Mouse (Mus musculus): Measurements from ENCODE around the gene Gm20388. TPM values are rescaled to one million over a fixed set of nuclear protein-coding genes. Genes with fewer than 3 reads are reported as not detected.

The Gm20388 gene
- polyA plus RNA-seq, 1 experiment from 2014 or later = not detected

GRCm38 (mm10) chr8:121697735-121698614 lies 1787.3 kb downstream of the Gm20388 start:
- Histone ChIP-seq H3K9ac (peak overlapping the region; percentile 28; the same call in 1 of the 2 replicates), H3K4me2 (replicated peaks) (peak overlapping the region; percentile 41), H3K27ac (peak overlapping the region; percentile 83), H3K4me1 (replicated peaks; ENCODE audit: control insufficient read depth, insufficient read depth, low read length) (peaks cover 17% of the 10 kb centered on the region), H3K4me3 (replicated peaks; ENCODE audit: low read length) (no peak overlapping the region), H3K27me3 (ENCODE audit: control insufficient read depth, insufficient read depth, low read length) (no peaks in the 10 kb centered on the region), H3K9me3 (ENCODE audit: control insufficient read depth, low read length) (no peaks in the 10 kb centered on the region), H3K36me3 (replicated peaks; ENCODE audit: control insufficient read depth, insufficient read depth) (no peaks in the 10 kb centered on the region)
- WGBS = under 1% methylated on average over 16 of the region's 17 CpGs
- ATAC-seq (ENCODE audit: low FRiP score) (peak; percentile 55), DNase-seq (ENCODE audit: low spot score) (peak; percentile 67)

GRCm38 (mm10) chr8:121698615-121699101 lies 1788.0 kb downstream of the Gm20388 start:
- Histone ChIP-seq H3K27ac (peak overlapping the region; percentile 83), H3K4me2 (replicated peaks) (peak overlapping the region; percentile 41), H3K36me3 (replicated peaks; ENCODE audit: control insufficient read depth, insufficient read depth) (no peaks in the 10 kb centered on the region), H3K9ac (peak overlapping the region; percentile 28; the same call in 1 of the 2 replicates), H3K9me3 (ENCODE audit: control insufficient read depth, low read length) (no peaks in the 10 kb centered on the region), H3K4me3 (replicated peaks; ENCODE audit: low read length) (no peak overlapping the region), H3K27me3 (ENCODE audit: control insufficient read depth, insufficient read depth, low read length) (no peaks in the 10 kb centered on the region), H3K4me1 (replicated peaks; ENCODE audit: control insufficient read depth, insufficient read depth, low read length) (peaks cover 17% of the 10 kb centered on the region)
- ATAC-seq (ENCODE audit: low FRiP score) = peak; percentile 38; the same call in 1 of the 2 replicates
- DNase-seq (ENCODE audit: low spot score) = no peak
- 6% methylated on average over 9 of the region's 9 CpGs for WGBS

DNA sequence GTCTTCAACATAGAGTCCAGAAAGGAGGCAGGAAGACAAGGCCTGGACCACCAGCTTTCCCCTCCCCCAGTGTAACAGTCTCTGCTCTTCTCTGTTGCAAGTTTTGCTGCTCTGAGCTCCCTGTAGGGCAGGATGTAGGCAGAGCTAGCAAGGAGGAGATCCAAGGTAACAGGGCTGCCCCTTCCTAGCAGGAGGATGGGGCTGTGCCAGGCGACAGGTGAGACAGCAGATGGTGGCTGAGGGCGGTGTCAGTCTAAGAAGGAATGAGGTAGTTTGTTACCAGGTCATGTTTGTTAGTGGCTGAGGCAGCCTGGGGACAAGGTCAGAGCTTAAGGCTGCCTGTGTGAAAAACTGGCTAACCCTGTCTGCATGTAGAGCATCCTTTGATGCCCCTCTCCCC lies 1789.3 kb downstream of the Gm20388 start:
- ATAC-seq (ENCODE audit: low FRiP score) (no peak), DNase-seq (ENCODE audit: low spot score) (no peak)
- H3K27ac ChIP-seq = no peak overlapping the region

GRCm38 (mm10) chr8:121705174-121705573 lies 1794.5 kb downstream of the Gm20388 start:
- H3K9me3 ChIP-seq (ENCODE audit: control insufficient read depth, low read length) = no peaks in the 10 kb centered on the region
- H3K4me1 ChIP-seq (replicated peaks; ENCODE audit: control insufficient read depth, insufficient read depth, low read length) = no peaks in the 10 kb centered on the region
- no peak for ATAC-seq (ENCODE audit: low FRiP score)
- H3K36me3 ChIP-seq (replicated peaks; ENCODE audit: control insufficient read depth, insufficient read depth) = no peaks in the 10 kb centered on the region
- H3K27me3 ChIP-seq (ENCODE audit: control insufficient read depth, insufficient read depth, low read length) = no peaks in the 10 kb centered on the region
- 80% methylated on average over 3 of the region's 3 CpGs for WGBS
- no peak overlapping the region for H3K4me2 ChIP-seq (replicated peaks)
- no peak overlapping the region for H3K9ac ChIP-seq
- H3K4me3 ChIP-seq (replicated peaks; ENCODE audit: low read length) = no peak overlapping the region
- DNase-seq (ENCODE audit: low spot score) = no peak
- H3K27ac ChIP-seq = no peak overlapping the region

More for the DNA sequence above, 1789.3 kb downstream of the Gm20388 start:
- Histone ChIP-seq H3K9ac (no peak overlapping the region), H3K4me2 (replicated peaks) (no peak overlapping the region), H3K4me1 (replicated peaks; ENCODE audit: control insufficient read depth, insufficient read depth, low read length) (peaks cover 17% of the 10 kb centered on the region), H3K9me3 (ENCODE audit: control insufficient read depth, low read length) (no peaks in the 10 kb centered on the region), H3K27me3 (ENCODE audit: control insufficient read depth, insufficient read depth, low read length) (no peaks in the 10 kb centered on the region), H3K36me3 (replicated peaks; ENCODE audit: control insufficient read depth, insufficient read depth) (no peaks in the 10 kb centered on the region), H3K4me3 (replicated peaks; ENCODE audit: low read length) (no peak overlapping the region)
- 87% methylated on average over 2 of the region's 2 CpGs for WGBS

- no peaks in the 10 kb centered on the region for H3K27me3 ChIP-seq (ENCODE audit: control insufficient read depth, insufficient read depth, low read length)
- no peak overlapping the region for H3K9ac ChIP-seq
- H3K4me2 ChIP-seq (replicated peaks) = no peak overlapping the region
- no peak overlapping the region for H3K4me3 ChIP-seq (replicated peaks; ENCODE audit: low read length)
- H3K9me3 ChIP-seq (ENCODE audit: control insufficient read depth, low read length) = no peaks in the 10 kb centered on the region
- no peaks in the 10 kb centered on the region for H3K36me3 ChIP-seq (replicated peaks; ENCODE audit: control insufficient read depth, insufficient read depth)
- ATAC-seq (ENCODE audit: low FRiP score) (no peak), DNase-seq (ENCODE audit: low spot score) (no peak)
- H3K27ac ChIP-seq = no peak overlapping the region
- 87% methylated on average over 11 of the region's 11 CpGs for WGBS
- no peaks in the 10 kb centered on the region for H3K4me1 ChIP-seq (replicated peaks; ENCODE audit: control insufficient read depth, insufficient read depth, low read length)
Measured at GRCm38 (mm10) chr8:121706956-121707355, 1796.3 kb downstream of the Gm20388 start.

DNA sequence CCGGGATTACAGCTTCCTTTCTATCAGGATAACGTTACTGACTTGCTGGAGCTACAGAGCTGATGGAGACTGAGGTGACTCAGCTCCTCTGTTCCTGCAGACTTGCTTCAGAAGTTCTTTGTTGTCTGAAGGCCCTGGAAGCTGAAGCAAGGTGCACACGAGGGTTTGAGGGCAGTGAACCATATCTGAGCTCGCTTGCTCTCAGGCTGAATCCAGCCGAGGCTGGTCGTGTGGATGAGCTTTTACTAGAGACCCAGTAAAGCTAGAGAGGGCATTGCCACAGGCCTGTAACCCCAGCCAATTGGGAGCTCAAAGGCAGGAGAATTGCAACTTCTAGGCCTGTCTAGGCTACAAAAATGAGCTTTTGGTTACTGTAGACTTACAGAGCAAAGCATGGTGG lies 1797.8 kb downstream of the Gm20388 start:
- no peak for ATAC-seq (ENCODE audit: low FRiP score)
- Histone ChIP-seq H3K4me3 (replicated peaks; ENCODE audit: low read length) (no peak overlapping the region), H3K27me3 (ENCODE audit: control insufficient read depth, insufficient read depth, low read length) (no peaks in the 10 kb centered on the region), H3K27ac (no peak overlapping the region), H3K36me3 (replicated peaks; ENCODE audit: control insufficient read depth, insufficient read depth) (no peaks in the 10 kb centered on the region), H3K9ac (no peak overlapping the region), H3K4me2 (replicated peaks) (no peak overlapping the region), H3K4me1 (replicated peaks; ENCODE audit: control insufficient read depth, insufficient read depth, low read length) (no peaks in the 10 kb centered on the region), H3K9me3 (ENCODE audit: control insufficient read depth, low read length) (no peaks in the 10 kb centered on the region)
- 58% methylated on average over 6 of the region's 6 CpGs for WGBS
- no peak for DNase-seq (ENCODE audit: low spot score)

DNA sequence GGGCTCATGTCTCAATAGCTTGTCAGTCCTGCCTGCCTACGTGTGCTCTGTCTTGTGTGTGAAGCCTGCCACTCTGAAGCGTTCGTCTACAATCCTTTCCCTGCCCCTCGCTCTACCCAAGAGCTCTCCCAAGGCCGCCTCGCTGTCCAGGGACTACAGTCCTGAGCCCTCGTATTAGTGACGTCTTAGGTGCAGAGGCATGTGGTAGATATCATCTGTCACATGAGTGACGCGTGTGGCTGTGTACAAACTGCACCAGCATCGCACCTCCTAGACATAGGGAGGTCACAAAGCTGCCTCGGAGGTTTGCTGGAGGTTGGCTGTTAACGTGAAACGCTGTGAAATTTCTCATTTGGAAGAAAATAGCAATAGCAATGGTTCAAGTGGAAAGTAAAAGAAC lies 1806.9 kb downstream of the Gm20388 start:
- Histone ChIP-seq H3K27me3 (ENCODE audit: control insufficient read depth, insufficient read depth, low read length) (no peaks in the 10 kb centered on the region), H3K9me3 (ENCODE audit: control insufficient read depth, low read length) (no peaks in the 10 kb centered on the region), H3K9ac (peak overlapping the region; percentile 43; the same call in 1 of the 2 replicates), H3K36me3 (replicated peaks; ENCODE audit: control insufficient read depth, insufficient read depth) (no peaks in the 10 kb centered on the region), H3K4me3 (replicated peaks; ENCODE audit: low read length) (no peak overlapping the region), H3K4me2 (replicated peaks) (peak overlapping the region; percentile 48), H3K27ac (peak overlapping the region; percentile 78), H3K4me1 (replicated peaks; ENCODE audit: control insufficient read depth, insufficient read depth, low read length) (peaks cover 8% of the 10 kb centered on the region; the same call in 1 of the 2 replicates)
- ATAC-seq (ENCODE audit: low FRiP score) (peak; percentile 67), DNase-seq (ENCODE audit: low spot score) (no peak)
- WGBS = 42% methylated on average over 14 of the region's 14 CpGs

DNA sequence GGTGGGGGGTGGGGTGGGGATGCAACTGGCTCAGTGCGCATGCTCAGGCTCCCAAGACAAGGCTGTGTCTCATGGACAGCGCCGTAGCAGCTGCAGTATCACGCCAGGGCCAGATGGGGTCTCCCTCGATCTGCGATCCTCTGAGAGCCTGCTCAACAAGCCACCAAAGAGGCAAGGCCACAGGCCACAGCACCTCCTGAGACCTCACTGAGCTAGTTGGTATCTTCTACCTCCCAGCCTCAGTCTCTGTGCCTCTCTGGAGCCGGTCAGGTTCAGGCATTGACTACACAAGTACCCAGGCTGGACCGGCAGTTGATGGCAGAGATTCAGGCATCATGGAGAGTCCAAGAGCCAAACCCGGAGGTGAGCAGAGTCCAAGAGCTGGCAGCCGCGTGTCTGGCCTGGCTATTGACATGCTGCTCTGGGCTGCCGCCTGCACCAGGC lies 1807.4 kb downstream of the Gm20388 start:
- H3K4me3 ChIP-seq (replicated peaks; ENCODE audit: low read length) = no peak overlapping the region
- H3K9ac ChIP-seq = no peak overlapping the region

GRCm38 (mm10) chr8:121718925-121719324 lies 1808.3 kb downstream of the Gm20388 start:
- no peak overlapping the region for H3K4me3 ChIP-seq (replicated peaks; ENCODE audit: low read length)
- H3K9ac ChIP-seq = no peak overlapping the region
- H3K4me1 ChIP-seq (replicated peaks; ENCODE audit: control insufficient read depth, insufficient read depth, low read length) = peaks cover 8% of the 10 kb centered on the region; the same call in 1 of the 2 replicates
- no peaks in the 10 kb centered on the region for H3K9me3 ChIP-seq (ENCODE audit: control insufficient read depth, low read length)
- no peak overlapping the region for H3K27ac ChIP-seq
- no peak overlapping the region for H3K4me2 ChIP-seq (replicated peaks)
- ATAC-seq (ENCODE audit: low FRiP score) (no peak), DNase-seq (ENCODE audit: low spot score) (no peak)
- H3K36me3 ChIP-seq (replicated peaks; ENCODE audit: control insufficient read depth, insufficient read depth) = no peaks in the 10 kb centered on the region
- WGBS = 52% methylated on average over 6 of the region's 6 CpGs
- H3K27me3 ChIP-seq (ENCODE audit: control insufficient read depth, insufficient read depth, low read length) = no peaks in the 10 kb centered on the region

More for the DNA sequence above, 1807.4 kb downstream of the Gm20388 start:
- Histone ChIP-seq H3K9me3 (ENCODE audit: control insufficient read depth, low read length) (no peaks in the 10 kb centered on the region), H3K27ac (peak overlapping the region; percentile 78; the same call in 1 of the 2 replicates), H3K27me3 (ENCODE audit: control insufficient read depth, insufficient read depth, low read length) (no peaks in the 10 kb centered on the region), H3K4me2 (replicated peaks) (peak overlapping the region; percentile 48), H3K4me1 (replicated peaks; ENCODE audit: control insufficient read depth, insufficient read depth, low read length) (peaks cover 8% of the 10 kb centered on the region; the same call in 1 of the 2 replicates), H3K36me3 (replicated peaks; ENCODE audit: control insufficient read depth, insufficient read depth) (no peaks in the 10 kb centered on the region)
- ATAC-seq (ENCODE audit: low FRiP score) = peak; percentile 90
- DNase-seq (ENCODE audit: low spot score) = peak; percentile 97
- 26% methylated on average over 12 of the region's 12 CpGs for whole genome bisulfite sequencing
